8 mouse cellular contexts compared by ENCODE assay signal in genomic region chr1:169747473-169747872, GRCm38 (mm10). TPM values are rescaled to one million over a fixed set of nuclear protein-coding genes. Genes with fewer than 3 reads are reported as not detected.
DNase-seq lines count a peak whose midpoint lies in the region; ATAC-seq lines count a peak whose summit lies in the region.

Rgs4 (minus strand) TSS chr1:169747642.

- peak; percentile 13 for DNase-seq in R1 (ENCODE audit: low read depth, low spot score)
- DNase-seq in cerebellum, postnatal 36 days, result peak; percentile 56
- peak; percentile 25 for DNase-seq in gastrocnemius, adult 18-20 months (ENCODE audit: low spot score)
- peak; percentile 83 for DNase-seq in hindbrain, embryonic 14.5 days (ENCODE audit: low spot score)
- peak; percentile 75 for DNase-seq in layer of hippocampus, postnatal 25 days (ENCODE audit: extremely low spot score in 1 of 2, low spot score in 1 of 2)
- peak; percentile 34 for DNase-seq in retina, postnatal 7 days (ENCODE audit: low read depth, low spot score)
- no peak for DNase-seq in thymus, adult 18-20 months

- H3K27me3 ChIP-seq in hindbrain, embryonic 14.5 days (ENCODE audit: control insufficient read depth, insufficient read depth, low read length), result no peaks in the 10 kb centered on the region
- H3K27me3 ChIP-seq in lung, embryonic 16.5 days (ENCODE audit: control insufficient read depth, insufficient read depth, low read depth, low read length), result peaks cover 7% of the 10 kb centered on the region

- H3K9me3 ChIP-seq in hindbrain, embryonic 14.5 days (ENCODE audit: control insufficient read depth, low read length), result no peaks in the 10 kb centered on the region
- no peaks in the 10 kb centered on the region for H3K9me3 ChIP-seq in lung, embryonic 16.5 days (ENCODE audit: control insufficient read depth, low read length)

- peaks cover 8% of the 10 kb centered on the region; the same call in 1 of the 2 replicates for H3K4me1 ChIP-seq in hindbrain, embryonic 14.5 days (replicated peaks; ENCODE audit: control insufficient read depth, insufficient read depth, low read length)
- 0 out of 2 replicates have a peak, but pooled peaks cover 3% of the 10 kb centered on the region for H3K4me1 ChIP-seq in lung, embryonic 16.5 days (replicated peaks; ENCODE audit: control insufficient read depth, insufficient read depth, low read length)

- peak within 1 kb of the TSS; percentile 56 for H3K27ac ChIP-seq in hindbrain, embryonic 14.5 days
- no peak within 1 kb of the TSS for H3K27ac ChIP-seq in lung, embryonic 16.5 days (ENCODE audit: low read length)

- under 1% methylated on average over 16 of the region's 16 CpGs for WGBS in hindbrain, embryonic 14.5 days
- under 1% methylated on average over 16 of the region's 16 CpGs for WGBS in lung, embryonic 16.5 days

- peak within 1 kb of the TSS; percentile 36 for H3K4me3 ChIP-seq in hindbrain, embryonic 14.5 days (replicated peaks; ENCODE audit: low read length)
- peak within 1 kb of the TSS; percentile 43 for H3K4me3 ChIP-seq in lung, embryonic 16.5 days (ENCODE audit: low read length)

- no peaks in the 10 kb centered on the region; the same call in 1 of the 2 replicates for H3K36me3 ChIP-seq in hindbrain, embryonic 14.5 days (replicated peaks; ENCODE audit: control insufficient read depth, insufficient read depth)
- H3K36me3 ChIP-seq in lung, embryonic 16.5 days (ENCODE audit: control insufficient read depth, insufficient read depth, low read length), result no peaks in the 10 kb centered on the region

- peak within 1 kb of the TSS; percentile 63 for H3K4me2 ChIP-seq in hindbrain, embryonic 14.5 days (replicated peaks)
- H3K4me2 ChIP-seq in lung, embryonic 16.5 days (ENCODE audit: low read depth, low read length), result peak within 1 kb of the TSS; percentile 63

- peak; percentile 97 for ATAC-seq in hindbrain, embryonic 14.5 days (ENCODE audit: low FRiP score)
- peak; percentile 88 for ATAC-seq in lung, embryonic 16.5 days (ENCODE audit: low read depth)

- H3K9ac ChIP-seq in hindbrain, embryonic 14.5 days, result peak within 1 kb of the TSS; percentile 49
- H3K9ac ChIP-seq in lung, embryonic 16.5 days (ENCODE audit: low read length), result peak within 1 kb of the TSS; percentile 37

RNA-seq across cellular contexts. Expression of gene Rgs4, which starts in this region (rescaled TPM):
- total RNA-seq in gastrocnemius, adult 18-20 months (2021), result 1 to 10 TPM; 3.0 to 7.7 TPM
- polyA plus RNA-seq in hindbrain, embryonic 14.5 days (2014; fragmentation: Nextera tagmentation; extraction: Ambion mirVana), result 73.3 and 88.0 TPM in 2 replicates
- total RNA-seq in layer of hippocampus, postnatal 25 days (2021), result 100 to 1,000 TPM; 135 to 146 TPM
- 5.1 and 6.6 TPM in 2 replicates for polyA plus RNA-seq in lung, embryonic 16.5 days (2015; fragmentation: Nextera tagmentation; extraction: Ambion mirVana)

Comparison
In these comparisons a context has a peak if more than half of its experiments do, and no peak if none do; other contexts are left out.
1. RNA of gene Rgs4 (total RNA-seq): 135 to 146 TPM in layer of hippocampus, postnatal 25 days; 3.0 to 7.7 TPM in gastrocnemius, adult 18-20 months; every median in the first group is over 10 times any median in the second.
2. DNase-seq: peak in R1 (single experiment), cerebellum, postnatal 36 days (2 of 2), gastrocnemius, adult 18-20 months (single experiment), hindbrain, embryonic 14.5 days (single experiment), layer of hippocampus, postnatal 25 days (2 of 2) and retina, postnatal 7 days (single experiment); none in thymus, adult 18-20 months (0 of 2).